Mouse (Mus musculus) spleen, adult 2 months (tissue): ENCODE results near the gene Gm37240. TPM values are rescaled to one million over a fixed set of nuclear protein-coding genes. Genes with fewer than 3 reads are reported as not detected.

ENCODE experiments used
- DNase-seq, 2 experiments: peaks; one replicate each; pipeline versions ENCODE4 v3.0.0 to v3.0.0-alpha.2; 2012 to 2021; ENCODE audit warnings: low spot score in 2 of 2, low read depth in 1 of 2
- H3K27ac ChIP-seq: fragments of 200-500 bp; 2 replicates; pipeline ENCODE4 v1.5.1; 2012; ENCODE audit warnings: low read length, inconsistent platforms; ENCODE audit not compliant: insufficient read depth
- H3K27me3 ChIP-seq: fragments of 200-500 bp; 2 replicates; pipeline ENCODE4 v1.6.1; 2012; ENCODE audit warnings: mild to moderate bottlenecking, moderate library complexity, low read length, inconsistent platforms; ENCODE audit not compliant: control insufficient read depth, insufficient read depth
- H3K36me3 ChIP-seq: fragments of 200-500 bp; 2 replicates; pipeline ENCODE4 v1.6.1; 2012; ENCODE audit warnings: mild to moderate bottlenecking, low read length, inconsistent platforms; ENCODE audit not compliant: control insufficient read depth, insufficient read depth
- H3K4me1 ChIP-seq: fragments of 200-500 bp; 2 replicates; pipeline ENCODE4 v1.6.1; 2011; ENCODE audit warnings: inconsistent platforms; ENCODE audit not compliant: control insufficient read depth, insufficient read depth, insufficient read length
- H3K4me3 ChIP-seq: fragments of 200-500 bp; 2 replicates; pipeline ENCODE4 v1.5.1; 2011; ENCODE audit warnings: mild to moderate bottlenecking, inconsistent platforms; ENCODE audit not compliant: insufficient read depth, insufficient read length; ENCODE audit errors: extremely low read depth
- CTCF ChIP-seq: fragments of 200-500 bp; IDR thresholded peaks from 2 replicates; pipeline ENCODE4 v1.5.1; 2011; ENCODE audit warnings: mild to moderate bottlenecking, inconsistent platforms; ENCODE audit not compliant: insufficient read depth, insufficient read length, insufficient replicate concordance; ENCODE audit errors: extremely low read depth
- POLR2A ChIP-seq: fragments of 200-500 bp; IDR thresholded peaks from 2 replicates; pipeline ENCODE4 v1.6.1; 2011; ENCODE audit warnings: low read depth, low read length, inconsistent platforms
- WGBS: fragments of 180-500 bp; shearing (Covaris S2); methylation state at CpG from one replicate; pipeline ENCODE4 v1.1.7; 2018; 5-methylcytosine and 5-hydroxymethylcytosine counted together
- polyA plus RNA-seq: library from polyadenylated mRNA; depleted of rRNA; stranded (reverse); fragments of >200 nt; gene quantifications from 2 replicates; pipeline ENCODE4 v1.2.3, GENCODE M21; 2012

Gm37240 gene
- polyA plus RNA-seq, 1 experiment: 1.1 TPM

- 85% methylated on average over 6 of the region's 6 CpGs for WGBS
- Histone ChIP-seq H3K4me3 (no peak overlapping the region), H3K27me3 (peaks cover 4% of the 10 kb centered on the region), H3K4me1 (no peaks in the 10 kb centered on the region), H3K27ac (no peak overlapping the region), H3K36me3 (no peaks in the 10 kb centered on the region)
- DNase-seq: no peak
- no peak for TF ChIP-seq POLR2A
- no peak for TF ChIP-seq CTCF
Observed at GRCm38 (mm10) chr3:84474398-84474797, 1412.9 kb downstream of the Gm37240 start.

- no peak for DNase-seq
- 75% methylated on average over 5 of the region's 5 CpGs for WGBS
- no peak for TF ChIP-seq POLR2A
- no peak for TF ChIP-seq CTCF
- H3K36me3 ChIP-seq: no peaks in the 10 kb centered on the region
- H3K4me1 ChIP-seq: no peaks in the 10 kb centered on the region
- no peak overlapping the region for H3K4me3 ChIP-seq
- H3K27me3 ChIP-seq: no peaks in the 10 kb centered on the region
- H3K27ac ChIP-seq: peak overlapping the region; percentile 13; the same call in 1 of the 2 replicates
Observed at GRCm38 (mm10) chr3:84472955-84473354, 1414.4 kb downstream of the Gm37240 start.

DNA sequence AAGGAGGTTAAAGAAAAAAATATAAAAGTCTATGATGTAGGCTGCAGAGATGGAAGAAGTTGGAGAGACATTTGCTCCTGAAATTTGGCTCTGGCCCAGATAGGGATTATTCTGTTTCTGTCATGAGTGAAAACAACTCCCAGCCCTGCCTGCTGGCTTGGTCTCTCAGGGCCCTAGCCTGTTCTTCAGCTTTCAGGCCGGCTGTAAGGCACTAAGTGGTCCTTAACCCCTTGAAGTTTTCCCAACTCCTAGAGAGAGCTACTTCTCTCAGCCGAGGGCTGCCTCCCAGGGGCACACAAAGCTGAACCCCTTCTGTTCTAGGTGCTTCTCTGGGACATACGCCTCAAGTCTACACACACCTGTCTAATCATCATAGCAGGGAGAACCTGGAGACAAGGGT lies 1414.8 kb downstream of the Gm37240 start:
- H3K4me1 ChIP-seq: no peaks in the 10 kb centered on the region
- WGBS: 78% methylated on average over 3 of the region's 3 CpGs
- TF ChIP-seq CTCF: no peak
- no peak for TF ChIP-seq POLR2A
- peak overlapping the region; percentile 13; the same call in 1 of the 2 replicates for H3K27ac ChIP-seq
- H3K27me3 ChIP-seq: no peaks in the 10 kb centered on the region
- no peak for DNase-seq
- H3K4me3 ChIP-seq: no peak overlapping the region
- H3K36me3 ChIP-seq: no peaks in the 10 kb centered on the region

GRCm38 (mm10) chr3:84471146-84471545 lies 1416.2 kb downstream of the Gm37240 start:
- Histone ChIP-seq H3K27me3 (no peaks in the 10 kb centered on the region), H3K27ac (no peak overlapping the region), H3K4me3 (no peak overlapping the region), H3K4me1 (no peaks in the 10 kb centered on the region), H3K36me3 (no peaks in the 10 kb centered on the region)
- no peak for TF ChIP-seq CTCF
- TF ChIP-seq POLR2A: no peak
- WGBS: 82% methylated on average over 4 of the region's 4 CpGs
- DNase-seq: no peak

DNA sequence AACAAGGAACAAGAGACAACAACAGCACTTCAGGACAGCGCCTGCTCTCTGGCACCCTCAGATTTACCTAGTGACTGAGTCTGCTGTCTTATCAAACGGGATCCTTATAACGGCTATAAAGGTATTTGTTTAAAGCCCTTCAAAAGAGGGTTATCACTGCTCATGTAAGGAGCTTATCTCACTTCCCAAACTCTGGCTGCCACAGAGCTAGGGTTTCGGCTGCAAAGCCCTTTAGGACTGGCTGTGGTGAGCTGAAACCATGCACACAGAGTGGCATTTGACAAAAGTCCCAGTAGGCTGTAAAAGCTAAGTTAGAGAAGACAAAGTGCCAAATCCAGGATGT lies 1419.2 kb downstream of the Gm37240 start:
- TF ChIP-seq CTCF: no peak
- no peak for TF ChIP-seq POLR2A
- H3K4me1 ChIP-seq: no peaks in the 10 kb centered on the region
- 79% methylated on average over 4 of the region's 4 CpGs for WGBS
- H3K27ac ChIP-seq: no peak overlapping the region
- H3K36me3 ChIP-seq: no peaks in the 10 kb centered on the region
- no peak overlapping the region for H3K4me3 ChIP-seq
- no peak for DNase-seq
- H3K27me3 ChIP-seq: no peaks in the 10 kb centered on the region

GRCm38 (mm10) chr3:84467419-84468110 lies 1419.8 kb downstream of the Gm37240 start:
- WGBS: 53% methylated on average over 10 of the region's 10 CpGs
- Histone ChIP-seq H3K4me1 (no peaks in the 10 kb centered on the region), H3K4me3 (no peak overlapping the region), H3K36me3 (no peaks in the 10 kb centered on the region), H3K27me3 (no peaks in the 10 kb centered on the region), H3K27ac (no peak overlapping the region; the same call in 1 of the 2 replicates)
- TF ChIP-seq CTCF (no peak), POLR2A (no peak)
- no peak for DNase-seq

DNA sequence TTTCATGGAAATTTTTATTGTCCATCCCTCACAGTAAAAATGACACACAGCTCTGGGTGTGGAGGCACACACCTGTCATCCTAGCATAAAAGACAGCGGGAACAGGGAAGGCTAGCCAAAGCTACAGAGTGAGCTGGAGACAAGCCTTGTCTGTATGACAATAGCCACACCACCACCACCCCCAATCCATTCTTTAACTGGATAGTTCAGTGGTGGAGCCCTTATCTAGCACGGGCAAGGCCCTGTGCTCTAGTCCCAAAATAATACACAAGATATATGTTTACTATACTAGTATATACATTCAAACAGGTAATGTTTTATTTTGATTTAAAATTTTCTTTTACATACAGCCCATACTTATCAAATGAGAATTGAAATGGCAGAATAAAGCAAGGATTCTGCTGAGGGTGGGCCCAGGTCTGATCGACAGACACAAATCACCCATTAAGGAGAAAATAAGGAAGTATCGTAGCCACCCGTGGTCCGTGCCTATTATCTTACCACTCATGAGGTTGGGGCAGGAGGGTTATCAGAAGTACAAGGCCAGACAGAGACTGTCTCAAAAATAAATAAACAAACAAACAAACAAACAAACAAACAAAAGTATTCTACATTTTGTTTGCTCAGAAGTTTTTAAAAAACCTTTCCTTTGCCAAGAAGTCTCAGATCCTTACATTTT lies 1421.4 kb downstream of the Gm37240 start:
- Histone ChIP-seq H3K4me3 (no peak overlapping the region), H3K4me1 (no peaks in the 10 kb centered on the region), H3K36me3 (no peaks in the 10 kb centered on the region), H3K27ac (no peak overlapping the region), H3K27me3 (no peaks in the 10 kb centered on the region)
- no peak for DNase-seq
- TF ChIP-seq POLR2A (no peak), CTCF (no peak)
- 48% methylated on average over 6 of the region's 6 CpGs for WGBS
